Comparison of ENCODE assay signal across 2 mouse cellular contexts in genomic region chr11:96046793-96047192, GRCm38 (mm10).
TF ChIP-seq lines count a peak whose summit lies in the region.

No protein-coding gene starts in this region.

TF ChIP-seq in CH12.LX, 34 proteins besides CTCF, POLR2A, EP300 and RAD21:
- no peak for TF ChIP-seq MXI1 (IDR thresholded peaks at IDR 0.05; ENCODE audit: low read depth, low read length)
- no peak for TF ChIP-seq KAT2A (IDR thresholded peaks at IDR 0.05; ENCODE audit: insufficient replicate concordance, low read length)
- no peak for TF ChIP-seq MEF2A (IDR thresholded peaks at IDR 0.05; ENCODE audit: borderline replicate concordance, low read depth, low read length)
- no peak for TF ChIP-seq BHLHE40 (IDR thresholded peaks at IDR 0.05; ENCODE audit: low read depth, low read length)
- no peak for TF ChIP-seq ZNF384 (IDR thresholded peaks at IDR 0.05; ENCODE audit: low read depth, low read length)
- TF ChIP-seq POLR2AphosphoS2 (IDR thresholded peaks at IDR 0.05; ENCODE audit: low read depth, low read length) = peak; percentile 21; the same call in 1 of the 2 replicates
- TF ChIP-seq JUND (conservative IDR thresholded peaks at IDR 0.05; ENCODE audit: low read depth, low read length) = no peak
- no peak for TF ChIP-seq JUN (IDR thresholded peaks at IDR 0.05; ENCODE audit: insufficient read depth, low read depth, low read length)

TF ChIP-seq in MEL, 35 proteins besides CTCF, POLR2A, EP300 and RAD21:
- TF ChIP-seq POLR2AphosphoS2 (IDR thresholded peaks at IDR 0.05; ENCODE audit: low read length) (peak; percentile 45; the same call in 1 of the 2 replicates), SIN3A (IDR thresholded peaks at IDR 0.05; ENCODE audit: low read length) (peak; percentile 50; the same call in 1 of the 2 replicates), GATA1 (IDR thresholded peaks at IDR 0.05; ENCODE audit: low read depth, low read length) (peak; percentile 30; the same call in 1 of the 2 replicates), MAX (IDR thresholded peaks at IDR 0.05; ENCODE audit: low read length) (no peak), TAL1 (IDR thresholded peaks at IDR 0.05; ENCODE audit: low read length) (no peak), MXI1 (IDR thresholded peaks at IDR 0.05; ENCODE audit: low read depth, low read length) (0 out of 2 replicates have a peak, but pooled peaks have one; percentile 22), ZMIZ1 (IDR thresholded peaks at IDR 0.05; ENCODE audit: low read depth, low read length) (peak; percentile 38), MYB (IDR thresholded peaks at IDR 0.05; ENCODE audit: low read depth, low read length) (no peak), TCF12 (IDR thresholded peaks at IDR 0.05; ENCODE audit: low read depth, low read length) (no peak), MYC (IDR thresholded peaks at IDR 0.05; ENCODE audit: low read depth, low read length) (no peak), ZKSCAN1 (IDR thresholded peaks at IDR 0.05; ENCODE audit: low read depth, low read length) (no peak)
